Mouse (Mus musculus) cortical plate, adult 2 months (tissue): ENCODE measurements around the gene Parp3. TPM values are rescaled to one million over a fixed set of nuclear protein-coding genes. Genes with fewer than 3 reads are reported as not detected.

Experiments
- H3K27ac ChIP-seq: fragments of 200-500 bp; 2 replicates; pipeline ENCODE4 v1.5.1; 2012; ENCODE audit warnings: low read length, control low read depth, inconsistent platforms; ENCODE audit not compliant: insufficient read depth
- H3K4me1 ChIP-seq: fragments of 200-500 bp; 2 replicates; pipeline ENCODE4 v1.6.1; 2011; ENCODE audit warnings: low read length; ENCODE audit not compliant: control insufficient read depth, insufficient read depth
- H3K4me3 ChIP-seq: fragments of 200-500 bp; 2 replicates; pipeline ENCODE4 v1.5.1; 2011; ENCODE audit warnings: mild to moderate bottlenecking, low read length, control low read depth; ENCODE audit not compliant: insufficient read depth
- CTCF ChIP-seq: fragments of 200-500 bp; IDR thresholded peaks from 2 replicates; pipeline ENCODE4 v1.5.1; 2011; ENCODE audit warnings: mild to moderate bottlenecking, control low read depth, low read length; ENCODE audit not compliant: insufficient read depth; ENCODE audit errors: extremely low read depth
- POLR2A ChIP-seq: fragments of 200-500 bp; IDR thresholded peaks from 2 replicates; pipeline ENCODE4 v1.6.1; 2011; ENCODE audit warnings: mild to moderate bottlenecking, low read length, control low read depth; ENCODE audit not compliant: insufficient read depth; ENCODE audit errors: extremely low read depth
- polyA plus RNA-seq: library from polyadenylated mRNA; depleted of rRNA; stranded (reverse); fragments of >200 nt; gene quantifications from 2 replicates; pipeline ENCODE4 v1.2.3, GENCODE M21; 2012

Gene Parp3
- polyA plus RNA-seq, 1 experiment, result 3.7 TPM

- TF ChIP-seq CTCF, result no peak
- no peak for TF ChIP-seq POLR2A
- H3K27ac ChIP-seq, result peak within 1 kb of the TSS; percentile 11
Observed at GRCm38 (mm10) chr9:106475663-106476001, 1.1 kb downstream of the Parp3 start, which contains the start of gene Rrp9. Gene Rrp9, plus strand, starts transcription at chr9:106475963.

GRCm38 (mm10) chr9:106475046-106475445, 1.7 kb downstream of the Parp3 start:
- Histone ChIP-seq H3K4me1 (peaks cover 12% of the 10 kb centered on the region; the same call in 1 of the 2 replicates), H3K27ac (no peak overlapping the region), H3K4me3 (no peak overlapping the region)
- no peak for TF ChIP-seq POLR2A

More at GRCm38 (mm10) chr9:106475663-106476001, 1.1 kb downstream of the Parp3 start, which contains the start of gene Rrp9:
- Histone ChIP-seq H3K4me1 (peaks cover 12% of the 10 kb centered on the region; the same call in 1 of the 2 replicates), H3K4me3 (no peak within 1 kb of the TSS; the same call in 1 of the 2 replicates)

GRCm38 (mm10) chr9:106474456-106474855, 2.3 kb downstream of the Parp3 start:
- H3K27ac ChIP-seq, result no peak overlapping the region
- peaks cover 12% of the 10 kb centered on the region; the same call in 1 of the 2 replicates for H3K4me1 ChIP-seq
- TF ChIP-seq POLR2A, result no peak
- TF ChIP-seq CTCF, result peak; percentile 52
- no peak overlapping the region for H3K4me3 ChIP-seq

GRCm38 (mm10) chr9:106473753-106474105, 3.0 kb downstream of the Parp3 start:
- Histone ChIP-seq H3K27ac (no peak overlapping the region), H3K4me3 (no peak overlapping the region), H3K4me1 (peaks cover 12% of the 10 kb centered on the region; the same call in 1 of the 2 replicates)
- TF ChIP-seq POLR2A (no peak), CTCF (no peak)

GRCm38 (mm10) chr9:106473081-106473752, 3.5 kb downstream of the Parp3 start:
- Histone ChIP-seq H3K27ac (no peak overlapping the region), H3K4me1 (peaks cover 12% of the 10 kb centered on the region; the same call in 1 of the 2 replicates), H3K4me3 (no peak overlapping the region)
- TF ChIP-seq CTCF, result no peak
- no peak for TF ChIP-seq POLR2A

- H3K27ac ChIP-seq, result peak overlapping the region; percentile 63
- TF ChIP-seq CTCF, result no peak
- TF ChIP-seq POLR2A, result no peak
- no peak overlapping the region for H3K4me3 ChIP-seq
- peaks cover 8% of the 10 kb centered on the region; the same call in 1 of the 2 replicates for H3K4me1 ChIP-seq
Observed at GRCm38 (mm10) chr9:106472321-106472720, 4.4 kb downstream of the Parp3 start.

GRCm38 (mm10) chr9:106471892-106472291, 4.9 kb downstream of the Parp3 start:
- Histone ChIP-seq H3K27ac (peak overlapping the region; percentile 63; the same call in 1 of the 2 replicates), H3K4me3 (no peak overlapping the region), H3K4me1 (peaks cover 8% of the 10 kb centered on the region; the same call in 1 of the 2 replicates)
- no peak for TF ChIP-seq CTCF
- TF ChIP-seq POLR2A, result 0 out of 2 replicates have a peak, but pooled peaks have one; percentile 20

- Histone ChIP-seq H3K4me1 (peaks cover 7% of the 10 kb centered on the region; the same call in 1 of the 2 replicates), H3K27ac (peak overlapping the region; percentile 63; the same call in 1 of the 2 replicates), H3K4me3 (no peak overlapping the region)
- TF ChIP-seq CTCF (no peak), POLR2A (no peak)
Observed at GRCm38 (mm10) chr9:106470991-106471750, 5.6 kb downstream of the Parp3 start.

GRCm38 (mm10) chr9:106469776-106470175, 7.0 kb downstream of the Parp3 start:
- Histone ChIP-seq H3K27ac (no peak overlapping the region), H3K4me3 (no peak overlapping the region), H3K4me1 (0 out of 2 replicates have a peak, but pooled peaks cover 5% of the 10 kb centered on the region)
- TF ChIP-seq POLR2A, result no peak
- TF ChIP-seq CTCF, result no peak
